Mouse (Mus musculus): Measurements from ENCODE around the gene Dhx9. TPM values are rescaled to one million over a fixed set of nuclear protein-coding genes. Genes with fewer than 3 reads are reported as not detected.
"Not testable (repeated sequence)": the region's sequence is repeated elsewhere in the genome, so short reads cannot be mapped to it uniquely, and the experiment has no call there.

Dhx9 gene
- polyA plus RNA-seq, 1 experiment = 25.2 TPM

GRCm38 (mm10) chr1:153412663-153413396 lies 74.6 kb downstream of the Dhx9 start:
- H3K27me3 ChIP-seq (ENCODE audit: control insufficient read depth, insufficient read depth, insufficient read length); H3K79me2 ChIP-seq (ENCODE audit: control insufficient read depth, insufficient read depth); H3K4me3 ChIP-seq; H3K4me2 ChIP-seq (ENCODE audit: low read depth); H3K36me3 ChIP-seq (ENCODE audit: control insufficient read depth, insufficient read depth); H3ac ChIP-seq (ENCODE audit: control insufficient read depth, insufficient read length): not testable (repeated sequence)

- TF ChIP-seq MYOG (IDR thresholded peaks at IDR 0.05; ENCODE audit: control insufficient read depth in 1 of 3, insufficient read depth in 1 of 3, insufficient read length in 2 of 3, low read depth in 2 of 3) (no peak), POLR2AphosphoS2 (IDR thresholded peaks at IDR 0.05; ENCODE audit: insufficient read length, low read depth) (no peak), USF1 (IDR thresholded peaks at IDR 0.05; ENCODE audit: low read depth) (no peak), CEBPB (IDR thresholded peaks at IDR 0.05; ENCODE audit: insufficient read depth, poor library complexity, severe bottlenecking) (no peak), TCF3 (IDR thresholded peaks at IDR 0.05; ENCODE audit: insufficient read length, low read depth) (no peak), TCF12 (IDR thresholded peaks at IDR 0.05; ENCODE audit: insufficient read depth, poor library complexity, severe bottlenecking) (no peak), E2F4 (IDR thresholded peaks at IDR 0.05; ENCODE audit: insufficient read depth) (no peak), MAX (IDR thresholded peaks at IDR 0.05; ENCODE audit: low read depth) (no peak), SRF (IDR thresholded peaks at IDR 0.05; ENCODE audit: control insufficient read depth, insufficient read length, low read depth) (no peak), REST (IDR thresholded peaks at IDR 0.05; ENCODE audit: insufficient read depth, insufficient read length) (no peak), MYOD1 (IDR thresholded peaks at IDR 0.05; ENCODE audit: control insufficient read depth in 1 of 3, insufficient read length in 2 of 3, low read depth in 2 of 3) (no peak), POLR2A (IDR thresholded peaks at IDR 0.05; ENCODE audit: insufficient read length, low read depth) (no peak)
- H3K4me3 ChIP-seq = no peak overlapping the region
- H3K27me3 ChIP-seq (ENCODE audit: control insufficient read depth, insufficient read depth, insufficient read length) = no peaks in the 10 kb centered on the region
- H3K79me2 ChIP-seq (ENCODE audit: control insufficient read depth, insufficient read depth) = no peaks in the 10 kb centered on the region
- H3K36me3 ChIP-seq (ENCODE audit: control insufficient read depth, insufficient read depth) = no peaks in the 10 kb centered on the region
- no peak overlapping the region for H3ac ChIP-seq (ENCODE audit: control insufficient read depth, insufficient read length)
- no peak overlapping the region for H3K4me2 ChIP-seq (ENCODE audit: low read depth)
Observed at GRCm38 (mm10) chr1:153411723-153412122, 75.7 kb downstream of the Dhx9 start.

GRCm38 (mm10) chr1:153410915-153411314 lies 76.5 kb downstream of the Dhx9 start:
- H3ac ChIP-seq (ENCODE audit: control insufficient read depth, insufficient read length); H3K4me3 ChIP-seq; H3K27me3 ChIP-seq (ENCODE audit: control insufficient read depth, insufficient read depth, insufficient read length); H3K4me2 ChIP-seq (ENCODE audit: low read depth); H3K79me2 ChIP-seq (ENCODE audit: control insufficient read depth, insufficient read depth); H3K36me3 ChIP-seq (ENCODE audit: control insufficient read depth, insufficient read depth): not testable (repeated sequence)

- H3K36me3 ChIP-seq (ENCODE audit: control insufficient read depth, insufficient read depth); H3K4me3 ChIP-seq; H3ac ChIP-seq (ENCODE audit: control insufficient read depth, insufficient read length); H3K4me2 ChIP-seq (ENCODE audit: low read depth); H3K27me3 ChIP-seq (ENCODE audit: control insufficient read depth, insufficient read depth, insufficient read length); H3K79me2 ChIP-seq (ENCODE audit: control insufficient read depth, insufficient read depth): not testable (repeated sequence)
Observed at GRCm38 (mm10) chr1:153408296-153408695, 79.2 kb downstream of the Dhx9 start.

DNA sequence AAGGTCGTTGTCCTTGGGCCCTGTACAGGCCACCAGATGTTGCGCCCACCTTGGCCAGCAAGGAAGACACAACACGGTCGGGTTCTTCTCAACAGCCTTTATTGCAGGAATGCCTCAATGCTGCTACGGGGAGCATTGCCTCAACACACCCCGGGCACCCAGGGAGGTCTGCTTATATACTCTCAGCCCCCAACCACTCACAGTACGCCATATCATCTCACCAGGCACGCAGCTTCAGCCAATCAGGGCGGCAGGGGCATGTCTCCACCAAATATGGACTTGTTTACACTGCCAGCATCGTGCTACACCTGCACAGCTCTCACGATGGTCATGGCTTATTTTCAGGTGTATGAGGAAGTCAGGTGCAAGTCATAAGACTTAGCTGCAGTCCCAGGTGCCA lies 79.8 kb downstream of the Dhx9 start:
- H3K27me3 ChIP-seq (ENCODE audit: control insufficient read depth, insufficient read depth, insufficient read length); H3K4me3 ChIP-seq; H3K79me2 ChIP-seq (ENCODE audit: control insufficient read depth, insufficient read depth); H3K36me3 ChIP-seq (ENCODE audit: control insufficient read depth, insufficient read depth); H3ac ChIP-seq (ENCODE audit: control insufficient read depth, insufficient read length); H3K4me2 ChIP-seq (ENCODE audit: low read depth): not testable (repeated sequence)

Other genes with a start within 250 kb of the Dhx9 start
- 50.9 TPM for gene Lamc1, start 154.9 kb downstream of the Dhx9 start, polyA plus RNA-seq (2012; fragmentation: generic; extraction: Trizol)
- not detected for gene Shcbp1l, start 62.5 kb downstream of the Dhx9 start, polyA plus RNA-seq (2012; fragmentation: generic; extraction: Trizol)
- 0.37 TPM for gene Npl, start 62.4 kb upstream of the Dhx9 start, polyA plus RNA-seq (2012; fragmentation: generic; extraction: Trizol)
- gene Rgs8, start 165.4 kb upstream of the Dhx9 start, polyA plus RNA-seq (2012; fragmentation: generic; extraction: Trizol) = 0.16 TPM